Mouse (Mus musculus) natural killer cell, adult 2 months (primary cell): Measurements from ENCODE around the gene Rbm47.
"Not testable (repeated sequence)": the region's sequence is repeated elsewhere in the genome, so short reads cannot be mapped to it uniquely, and the experiment has no call there.

Source experiments
- DNase-seq, 2 experiments: peaks; one replicate each; pipeline ENCODE4 v3.0.0; 2022; ENCODE audit warnings: low spot score in 2 of 2

Rbm47 gene

GRCm38 (mm10) chr5:66173018-66173417, at the start of gene Rbm47:
Rbm47 (minus strand) TSS chr5:66173118.
- no peak for DNase-seq

GRCm38 (mm10) chr5:66220620-66221019, 47.7 kb upstream of the Rbm47 start:
- DNase-seq: no peak

DNA sequence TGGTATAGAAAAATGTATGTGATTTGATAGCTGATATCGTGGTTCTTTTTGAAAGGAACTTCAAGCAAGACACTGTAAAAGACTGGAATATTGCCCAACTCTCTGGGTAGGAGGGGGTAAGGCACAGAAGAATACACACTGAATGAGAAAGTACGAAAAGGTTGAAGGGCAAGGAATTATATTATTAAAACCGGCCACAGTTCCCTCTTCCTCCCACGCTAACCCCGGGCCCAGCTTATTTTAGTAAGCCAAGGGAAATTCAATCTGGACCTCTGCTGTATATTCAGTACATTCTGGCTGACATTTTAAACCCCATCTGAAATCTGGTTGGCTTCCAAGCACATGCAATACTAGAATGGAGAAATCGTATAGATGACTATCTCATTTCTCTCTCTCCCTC, 46.8 kb upstream of the Rbm47 start:
- DNase-seq: no peak

GRCm38 (mm10) chr5:66215569-66216277, 42.8 kb upstream of the Rbm47 start:
- no peak for DNase-seq

GRCm38 (mm10) chr5:66214395-66214935, 41.5 kb upstream of the Rbm47 start:
- no peak for DNase-seq

DNA sequence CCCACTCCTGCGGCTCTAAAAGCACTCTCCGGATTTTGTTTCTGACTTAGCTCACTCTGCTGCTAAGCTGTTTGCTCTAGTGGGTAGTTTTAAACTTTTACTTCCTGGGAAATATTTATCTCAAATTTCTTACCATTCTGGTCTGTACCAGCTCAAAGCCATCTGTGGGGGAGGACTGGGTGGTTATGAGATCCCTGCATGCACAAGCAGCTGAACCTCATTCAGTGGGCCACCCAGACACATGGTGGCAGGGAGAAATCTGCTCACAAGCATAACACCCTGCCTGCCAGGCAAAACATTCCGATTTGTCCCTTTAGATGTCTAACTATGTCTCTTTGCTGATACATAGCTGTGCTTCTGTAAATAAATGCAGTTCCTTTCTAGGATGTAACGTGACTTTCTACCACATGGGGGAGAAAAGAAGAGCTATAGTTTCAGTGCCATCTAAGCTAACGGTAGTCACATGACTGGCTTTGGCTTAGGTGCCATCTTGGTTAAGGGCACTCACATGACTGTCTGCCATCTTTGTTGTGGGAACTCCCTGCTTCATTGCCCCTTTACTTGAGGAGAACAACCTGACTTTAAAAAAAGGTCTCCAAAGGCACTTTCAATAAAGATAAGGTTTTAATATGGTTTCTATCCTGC, 36.7 kb upstream of the Rbm47 start:
- no peak for DNase-seq

DNA sequence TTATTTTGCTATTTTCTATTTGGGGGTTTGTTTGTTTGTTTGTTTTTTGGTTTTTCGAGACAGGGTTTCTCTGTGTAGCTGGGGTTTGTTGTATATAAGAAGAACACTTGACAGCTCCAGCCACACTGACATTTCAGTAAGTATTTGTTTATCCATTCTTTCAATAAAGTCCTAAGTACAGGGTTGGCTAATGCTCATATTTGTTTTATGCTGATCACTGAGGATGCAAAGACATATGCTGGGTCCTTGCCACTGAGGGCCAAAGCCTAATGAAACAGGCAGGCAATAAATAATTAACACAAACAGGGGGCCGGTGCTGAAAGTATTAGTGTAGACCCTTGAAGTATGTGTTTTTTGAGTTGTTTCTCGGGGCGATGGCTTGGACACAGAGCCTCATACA, 32.0 kb upstream of the Rbm47 start:
- no peak for DNase-seq

DNA sequence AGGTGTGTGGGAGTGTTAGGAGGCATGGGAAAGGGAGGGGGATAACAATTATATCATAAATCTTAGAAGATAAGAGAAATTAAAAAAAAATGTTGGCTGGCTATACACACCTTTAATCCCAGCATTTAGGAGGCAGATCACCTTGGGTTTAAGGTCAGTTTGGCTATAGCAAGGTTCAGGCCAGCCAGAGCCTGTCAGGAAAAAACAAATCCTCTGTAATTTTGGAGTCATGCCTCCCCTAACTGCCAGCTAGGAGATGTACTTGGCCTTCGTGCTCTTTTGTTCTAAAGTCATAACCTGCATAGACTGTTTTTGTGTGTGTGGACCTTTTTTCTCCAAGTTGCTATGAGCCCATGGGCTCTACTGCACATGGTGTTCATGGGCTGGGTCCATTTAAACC, 30.5 kb upstream of the Rbm47 start:
- no peak for DNase-seq

GRCm38 (mm10) chr5:66200044-66200443, 27.1 kb upstream of the Rbm47 start:
- peak; percentile 69 to 76 for DNase-seq

- DNase-seq: no peak
Observed at GRCm38 (mm10) chr5:66195323-66195722, 22.4 kb upstream of the Rbm47 start.

DNA sequence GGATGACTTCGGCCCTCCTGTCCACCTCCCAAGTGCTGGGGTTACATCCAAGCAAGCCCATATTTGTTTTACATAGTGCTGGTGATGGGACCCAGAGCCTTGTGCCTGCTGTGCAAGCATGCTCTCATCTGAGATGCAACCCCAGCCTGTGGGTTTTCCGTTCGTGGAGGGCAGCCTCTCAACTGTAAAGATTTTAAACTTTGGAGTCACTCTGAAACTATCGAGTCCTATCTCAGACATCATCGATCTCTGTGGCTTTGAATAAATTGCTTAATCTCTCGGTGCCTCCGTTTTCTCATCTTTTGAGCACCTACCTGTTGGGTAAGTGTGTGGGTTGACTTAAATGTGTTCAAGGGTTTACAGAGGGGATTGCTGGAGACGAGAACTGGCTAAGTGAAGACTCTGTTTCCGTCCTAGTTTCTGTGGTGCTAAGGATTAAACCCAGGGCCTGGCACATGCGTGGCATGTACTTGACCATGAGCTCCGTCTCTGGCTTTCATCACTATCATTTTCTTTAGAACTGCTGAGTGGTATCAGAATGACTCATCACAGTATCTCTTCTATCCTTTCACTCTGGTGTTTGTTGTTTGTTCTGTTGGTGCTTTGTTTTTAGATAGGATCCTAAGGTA, 20.4 kb upstream of the Rbm47 start:
- DNase-seq: no peak

DNA sequence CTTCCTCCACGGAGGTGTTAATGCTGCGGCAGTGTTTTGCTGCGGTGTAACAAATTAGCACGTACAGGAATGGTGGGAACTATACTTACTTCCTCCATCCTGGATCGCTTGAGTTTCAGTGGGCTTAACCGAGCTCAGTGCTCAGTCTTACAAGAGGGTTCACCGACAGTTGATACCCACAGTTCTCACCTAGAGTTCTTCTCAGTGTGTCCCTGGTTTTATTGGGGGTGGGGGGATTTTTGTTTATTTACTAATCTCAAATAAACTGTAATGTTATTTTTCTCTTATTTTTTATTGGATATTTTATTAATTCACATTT, 18.2 kb upstream of the Rbm47 start:
- no peak for DNase-seq

GRCm38 (mm10) chr5:66190481-66191184, 17.7 kb upstream of the Rbm47 start:
- no peak for DNase-seq

- DNase-seq: not testable (repeated sequence)
Observed at GRCm38 (mm10) chr5:66188591-66188990, 15.7 kb upstream of the Rbm47 start.

DNA sequence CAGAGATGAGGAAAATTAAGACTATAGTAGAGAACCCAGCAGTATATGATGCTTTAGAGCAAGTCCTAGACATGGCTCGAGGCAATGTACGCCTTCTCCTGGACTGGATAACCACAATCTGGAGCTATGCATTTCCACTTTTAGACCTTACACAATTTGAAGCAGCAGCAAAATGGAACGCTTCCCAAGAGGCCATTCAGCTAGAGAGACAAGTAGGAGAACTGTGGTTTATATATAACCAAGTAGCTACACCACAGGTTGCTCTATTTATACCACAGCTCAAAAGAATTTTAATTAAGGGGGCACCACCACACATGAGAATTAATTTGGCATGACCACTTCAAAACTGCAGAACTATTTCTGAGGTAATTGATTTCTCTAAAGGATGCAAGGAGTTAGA, 9.2 kb upstream of the Rbm47 start:
- no peak for DNase-seq

DNA sequence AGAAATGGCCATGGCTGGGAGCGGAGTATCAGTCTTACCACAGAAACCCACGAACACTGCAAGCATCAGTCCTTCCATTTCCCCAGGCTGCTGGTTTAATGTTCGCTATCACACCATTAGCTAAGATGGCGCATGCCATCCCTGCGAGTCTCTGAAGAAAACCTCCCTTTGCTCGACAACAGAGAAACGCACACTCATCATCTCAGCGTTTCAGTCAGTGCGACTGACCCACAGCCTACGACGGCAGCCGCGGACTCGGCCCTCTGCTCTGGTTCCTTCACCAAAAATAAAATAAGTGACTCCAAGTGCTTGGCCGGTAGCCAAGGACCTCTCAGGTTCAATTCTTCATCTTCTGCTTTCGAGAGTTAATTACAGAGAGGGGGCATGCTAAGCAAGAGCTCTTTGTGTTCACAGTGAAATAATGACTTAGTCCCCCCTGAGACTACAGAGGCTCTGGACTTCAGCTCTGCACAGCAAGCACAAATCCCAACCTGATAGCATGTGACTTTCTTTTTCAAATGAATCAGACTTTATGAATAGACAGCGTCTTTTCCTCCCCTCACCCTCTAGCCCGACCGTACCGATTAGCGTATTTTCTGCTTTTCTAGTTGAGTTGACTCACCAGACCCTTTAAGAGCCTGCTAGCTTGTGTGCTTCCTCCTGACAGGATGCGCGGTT, 1.4 kb upstream of the Rbm47 start:
- no peak for DNase-seq

GRCm38 (mm10) chr5:66170591-66170990, 2.3 kb downstream of the Rbm47 start:
- no peak for DNase-seq

DNA sequence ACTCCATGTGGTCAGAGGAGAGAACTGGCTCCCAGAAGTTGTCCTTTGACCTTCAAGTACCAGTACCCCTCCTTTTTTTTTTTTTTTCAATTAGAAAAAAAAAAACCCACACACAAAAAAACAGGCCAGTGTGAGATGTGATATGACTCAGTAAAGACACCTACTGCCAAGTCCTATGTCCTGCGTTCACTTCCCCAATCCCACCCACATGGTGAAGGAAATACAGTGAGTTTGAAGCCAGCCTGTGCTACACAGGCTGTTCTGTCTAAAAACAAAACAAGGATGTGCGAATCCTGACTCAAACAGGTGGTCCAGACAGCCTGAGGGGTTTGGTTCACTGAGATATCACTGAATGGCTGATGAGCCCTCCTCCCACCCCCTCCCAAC, 3.8 kb downstream of the Rbm47 start:
- DNase-seq: no peak

GRCm38 (mm10) chr5:66168462-66169098, 4.3 kb downstream of the Rbm47 start:
- DNase-seq: no peak

GRCm38 (mm10) chr5:66166931-66167330, 6.0 kb downstream of the Rbm47 start:
- DNase-seq: no peak

DNA sequence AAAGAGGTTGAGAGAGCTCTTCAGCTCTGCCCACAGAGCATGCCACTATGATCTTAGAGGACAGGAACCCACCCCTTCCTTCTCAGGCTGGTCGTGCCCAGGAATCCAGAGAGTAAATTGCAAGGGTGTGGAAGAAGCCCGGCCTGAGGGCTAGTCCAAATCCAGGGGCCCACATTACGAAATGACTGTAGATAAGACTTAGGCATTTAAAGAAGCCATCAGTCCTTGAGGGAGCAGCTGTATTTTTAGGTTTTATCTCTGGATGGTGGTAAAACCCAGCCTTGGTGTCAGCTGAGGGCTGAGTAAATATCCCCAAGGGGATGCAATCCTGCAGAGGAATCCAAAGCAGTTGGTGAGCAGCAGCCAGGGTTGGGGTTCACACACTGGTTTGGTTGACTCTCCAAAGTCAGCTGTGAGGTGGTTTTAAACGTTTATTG, 6.7 kb downstream of the Rbm47 start:
- DNase-seq: no peak
